24 mouse cellular contexts compared by ENCODE assay signal in the genomic region with DNA sequence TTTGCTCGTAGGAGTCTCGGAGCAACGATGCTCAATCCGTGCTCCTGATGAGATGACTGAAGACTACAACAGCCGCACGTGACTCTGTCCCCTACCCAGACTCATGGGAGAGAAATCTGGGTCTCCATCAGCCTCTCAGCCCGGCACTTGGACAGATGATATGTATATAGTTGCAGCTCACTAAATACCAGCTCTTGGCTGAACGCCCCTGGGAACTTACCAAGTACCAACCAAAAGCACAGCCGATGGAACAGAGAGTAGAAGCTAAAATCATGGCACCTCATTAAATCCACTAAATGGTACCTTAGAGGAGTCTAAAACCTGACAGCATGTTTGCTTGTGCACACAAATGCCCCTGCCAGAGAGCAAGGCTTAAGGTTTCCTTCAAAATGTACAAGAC.
DNase-seq lines count a peak whose midpoint lies in the region; ATAC-seq and TF ChIP-seq lines count a peak whose summit lies in the region.
"Had no signal": no experiment of that assay in that cellular context is flagged by ENCODE, and none has a peak within 500 bp of the region (broad histone marks: within the 10 kb centered on the region; RNA-seq: fewer than 3 reads in every experiment).

No protein-coding gene starts in this region.

- H3K9me3 ChIP-seq in forebrain, embryonic 14.5 days (replicated peaks; ENCODE audit: control insufficient read depth, low read length), result no peaks in the 10 kb centered on the region
- no peaks in the 10 kb centered on the region for H3K9me3 ChIP-seq in forebrain, embryonic 12.5 days
- H3K9me3 ChIP-seq: embryonic facial prominence, embryonic 13.5 days; forebrain, embryonic 10.5 days; heart, embryonic 15.5 days; kidney, embryonic 15.5 days; limb, embryonic 12.5 days; liver, embryonic 12.5 days; neural tube, embryonic 12.5 days had no signal

- no peaks in the 10 kb centered on the region for H3K36me3 ChIP-seq in forebrain, embryonic 14.5 days (ENCODE audit: control insufficient read depth, insufficient read depth, low read length)
- no peaks in the 10 kb centered on the region for H3K36me3 ChIP-seq in forebrain, embryonic 12.5 days (replicated peaks)
- H3K36me3 ChIP-seq in thymus, adult 2 months (ENCODE audit: control insufficient read depth, insufficient read depth, low read length), result no peaks in the 10 kb centered on the region
- H3K36me3 ChIP-seq: embryonic facial prominence, embryonic 13.5 days; forebrain, embryonic 10.5 days; heart, embryonic 15.5 days; kidney, embryonic 15.5 days; limb, embryonic 12.5 days; liver, embryonic 12.5 days; neural tube, embryonic 12.5 days had no signal

- H3K4me2 ChIP-seq in forebrain, embryonic 14.5 days (ENCODE audit: low read length), result no peak overlapping the region
- H3K4me2 ChIP-seq in forebrain, embryonic 12.5 days, result no peak overlapping the region
- H3K4me2 ChIP-seq: embryonic facial prominence, embryonic 13.5 days; heart, embryonic 15.5 days; kidney, embryonic 15.5 days; limb, embryonic 12.5 days; liver, embryonic 12.5 days; midbrain, embryonic 11.5 days; neural tube, embryonic 12.5 days had no signal

- no peak for TF ChIP-seq POLR2A in thymus, adult 2 months (IDR thresholded peaks at IDR 0.05; ENCODE audit: control insufficient read depth, extremely low read depth, insufficient read depth, low read length, poor library complexity)

- H3K4me1 ChIP-seq in forebrain, embryonic 14.5 days (ENCODE audit: control insufficient read depth, insufficient read depth, low read length), result no peaks in the 10 kb centered on the region
- 0 out of 2 replicates have a peak, but pooled peaks cover 4% of the 10 kb centered on the region for H3K4me1 ChIP-seq in forebrain, embryonic 12.5 days
- H3K4me1 ChIP-seq in thymus, adult 2 months (replicated peaks; ENCODE audit: control insufficient read depth, insufficient read depth, low read length), result no peaks in the 10 kb centered on the region

- DNase-seq in forebrain, embryonic 14.5 days (ENCODE audit: low spot score), result peak; percentile 44
- peak; percentile 5 for DNase-seq in layer of hippocampus, adult 11-12 months (ENCODE audit: low spot score)
- DNase-seq in layer of hippocampus, adult 8-10 months (ENCODE audit: low spot score in 2 of 2), result no peak
- peak; percentile 16 for DNase-seq in right cerebral cortex, postnatal 14 days
- no peak for DNase-seq in right cerebral cortex, postnatal 36 days (ENCODE audit: low spot score in 2 of 2)
- DNase-seq in thymus, adult 2 months, result no peak
- DNase-seq: adrenal gland, postnatal 14 days; cerebellum, adult 18-20 months; kidney, adult 18-20 months; liver, postnatal 0 days; lung, postnatal 36 days; thymus, postnatal 4 days had no signal

- no peak for ATAC-seq in forebrain, embryonic 14.5 days
- ATAC-seq in forebrain, embryonic 12.5 days (ENCODE audit: low FRiP score), result no peak
- ATAC-seq: CD4-positive, CD25-positive, alpha-beta regulatory T cell, adult 4 months; hindbrain, embryonic 16.5 days; liver, embryonic 12.5 days; liver, postnatal 0 days; midbrain, embryonic 16.5 days had no signal

- no peak overlapping the region for H3K4me3 ChIP-seq in forebrain, embryonic 14.5 days (ENCODE audit: low read depth, low read length)
- no peak overlapping the region for H3K4me3 ChIP-seq in forebrain, embryonic 12.5 days (replicated peaks)
- no peak overlapping the region for H3K4me3 ChIP-seq in thymus, adult 2 months (ENCODE audit: control insufficient read depth, insufficient read depth, low read length)
- H3K4me3 ChIP-seq: embryonic facial prominence, embryonic 13.5 days; forebrain, embryonic 10.5 days; heart, embryonic 15.5 days; kidney, embryonic 15.5 days; limb, embryonic 12.5 days; liver, embryonic 12.5 days; neural tube, embryonic 12.5 days had no signal

- no peak for TF ChIP-seq CTCF in thymus, adult 2 months (IDR thresholded peaks at IDR 0.05; ENCODE audit: borderline replicate concordance, control insufficient read depth, extremely low read depth, insufficient read depth, low read length, poor library complexity)

- H3K27ac ChIP-seq in forebrain, embryonic 14.5 days (ENCODE audit: low read depth, low read length), result no peak overlapping the region
- no peak overlapping the region for H3K27ac ChIP-seq in forebrain, embryonic 12.5 days
- no peak overlapping the region for H3K27ac ChIP-seq in thymus, adult 2 months (ENCODE audit: control insufficient read depth, insufficient read depth, low read length)
- H3K27ac ChIP-seq: forebrain, embryonic 10.5 days; kidney, embryonic 15.5 days; limb, embryonic 12.5 days; liver, embryonic 12.5 days; neural tube, embryonic 12.5 days had no signal

- 85% methylated on average over 9 of the region's 9 CpGs for WGBS in forebrain, embryonic 14.5 days
- WGBS in forebrain, embryonic 12.5 days, result 92% methylated on average over 9 of the region's 9 CpGs
- WGBS in thymus, adult 2 months, result 95% methylated on average over 9 of the region's 9 CpGs

- no peaks in the 10 kb centered on the region for H3K27me3 ChIP-seq in forebrain, embryonic 14.5 days (replicated peaks; ENCODE audit: control insufficient read depth, insufficient read depth, low read length)
- no peaks in the 10 kb centered on the region for H3K27me3 ChIP-seq in forebrain, embryonic 12.5 days
- no peaks in the 10 kb centered on the region for H3K27me3 ChIP-seq in thymus, adult 2 months (ENCODE audit: control insufficient read depth, insufficient read depth, low read length)
- H3K27me3 ChIP-seq: embryonic facial prominence, embryonic 13.5 days; heart, embryonic 15.5 days; kidney, embryonic 15.5 days; limb, embryonic 12.5 days; neural tube, embryonic 12.5 days had no signal

- no peak overlapping the region for H3K9ac ChIP-seq in forebrain, embryonic 14.5 days (ENCODE audit: low read length)
- H3K9ac ChIP-seq in forebrain, embryonic 12.5 days, result no peak overlapping the region
- H3K9ac ChIP-seq: embryonic facial prominence, embryonic 13.5 days; heart, embryonic 15.5 days; kidney, embryonic 15.5 days; limb, embryonic 12.5 days; liver, embryonic 12.5 days; liver, postnatal 0 days; neural tube, embryonic 12.5 days had no signal

Comparison
In these comparisons a context has a peak if more than half of its experiments do, and no peak if none do; other contexts are left out.
1. DNase-seq: peak in forebrain, embryonic 14.5 days (single experiment), layer of hippocampus, adult 11-12 months (single experiment) and right cerebral cortex, postnatal 14 days (single experiment); none in layer of hippocampus, adult 8-10 months (0 of 2), right cerebral cortex, postnatal 36 days (0 of 2) and thymus, adult 2 months (single experiment).